Mouse (Mus musculus): ENCODE data around the gene Ern1. TPM values are rescaled to one million over a fixed set of nuclear protein-coding genes. Genes with fewer than 3 reads are reported as not detected.

The Ern1 gene
- total and polyA plus RNA-seq, 2 experiments, result 18.2 to 52.8 TPM

DNA sequence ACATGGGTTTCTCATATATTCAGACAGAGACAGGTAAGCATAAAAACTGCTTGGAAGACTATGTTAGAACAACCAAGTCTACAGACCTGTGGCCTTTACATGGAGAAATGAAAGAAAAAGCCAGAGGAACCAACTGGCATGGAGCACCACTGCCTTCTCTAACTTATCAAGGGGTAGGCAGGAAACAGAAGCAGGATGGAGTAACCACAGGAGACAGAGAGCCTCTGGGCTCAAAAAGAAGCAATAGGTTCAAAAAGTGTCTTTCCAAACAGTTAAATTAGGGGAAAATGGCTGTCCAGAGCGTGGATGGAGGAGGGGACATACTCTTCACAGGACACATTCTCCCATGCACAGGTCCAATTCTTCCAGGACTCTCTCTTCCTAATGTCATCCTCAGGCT is 16.0 kb downstream of the Ern1 start:
- Histone ChIP-seq H3K27ac (replicated peaks; ENCODE audit: insufficient read depth, low read depth, low read length) (no peak overlapping the region), H3K9ac (ENCODE audit: low read depth, low read length) (no peak overlapping the region), H3K4me1 (ENCODE audit: control insufficient read depth, insufficient read depth, low read length) (peaks cover 41% of the 10 kb centered on the region), H3K36me3 (ENCODE audit: control insufficient read depth, insufficient read depth, low read length) (peaks cover 3% of the 10 kb centered on the region; the same call in 1 of the 2 replicates), H3K27me3 (ENCODE audit: control insufficient read depth, insufficient read depth, low read length) (no peaks in the 10 kb centered on the region), H3K79me2 (ENCODE audit: control insufficient read depth, insufficient read depth, low read length) (peaks cover 60% of the 10 kb centered on the region), H3K4me3 (ENCODE audit: insufficient read depth, low read depth, low read length) (no peak overlapping the region)
- no peak for TF ChIP-seq CTCF (IDR thresholded peaks at IDR 0.05; ENCODE audit: low read depth, low read length)
- TF ChIP-seq POLR2A (IDR thresholded peaks at IDR 0.05; ENCODE audit: extremely low read depth, insufficient read depth, low read length), result no peak
- no peak for DNase-seq (ENCODE audit: extremely low read depth, low read depth, low spot score)
- WGBS, result 100% methylated on average over 1 of the region's 1 CpGs

DNA sequence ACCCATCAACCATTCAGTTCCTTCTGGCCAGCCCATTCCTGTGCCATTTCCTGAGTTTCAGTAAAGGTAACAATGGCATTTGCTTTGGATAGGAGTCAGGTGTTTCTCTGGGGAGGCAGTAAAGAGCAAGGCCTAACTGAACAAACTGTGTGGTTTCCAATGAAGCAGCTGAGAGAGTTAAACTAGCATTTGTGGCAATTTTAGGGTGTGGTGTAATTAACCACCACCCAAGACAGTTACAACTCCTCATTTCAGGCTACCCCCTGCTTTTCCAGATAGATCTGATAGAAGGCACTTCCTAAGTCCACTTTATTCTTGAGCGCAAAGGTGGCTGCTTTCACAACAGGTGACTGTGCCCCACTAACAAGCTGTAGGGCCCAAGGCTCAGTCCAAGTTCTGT is 19.1 kb downstream of the Ern1 start:
- no peaks in the 10 kb centered on the region for H3K27me3 ChIP-seq (ENCODE audit: control insufficient read depth, insufficient read depth, low read length)
- no peak for TF ChIP-seq POLR2A (IDR thresholded peaks at IDR 0.05; ENCODE audit: extremely low read depth, insufficient read depth, low read length)
- TF ChIP-seq CTCF (IDR thresholded peaks at IDR 0.05; ENCODE audit: low read depth, low read length), result no peak
- no peak for DNase-seq (ENCODE audit: extremely low read depth, low read depth, low spot score)
- H3K4me3 ChIP-seq (ENCODE audit: insufficient read depth, low read depth, low read length), result no peak overlapping the region
- H3K79me2 ChIP-seq (ENCODE audit: control insufficient read depth, insufficient read depth, low read length), result peaks cover 60% of the 10 kb centered on the region
- peaks cover 49% of the 10 kb centered on the region for H3K4me1 ChIP-seq (ENCODE audit: control insufficient read depth, insufficient read depth, low read length)
- H3K9ac ChIP-seq (ENCODE audit: low read depth, low read length), result no peak overlapping the region
- H3K36me3 ChIP-seq (ENCODE audit: control insufficient read depth, insufficient read depth, low read length), result no peaks in the 10 kb centered on the region
- H3K27ac ChIP-seq (replicated peaks; ENCODE audit: insufficient read depth, low read depth, low read length), result peak overlapping the region; percentile 51; the same call in 1 of the 2 replicates
- 44% methylated on average over 1 of the region's 1 CpGs for WGBS

DNA sequence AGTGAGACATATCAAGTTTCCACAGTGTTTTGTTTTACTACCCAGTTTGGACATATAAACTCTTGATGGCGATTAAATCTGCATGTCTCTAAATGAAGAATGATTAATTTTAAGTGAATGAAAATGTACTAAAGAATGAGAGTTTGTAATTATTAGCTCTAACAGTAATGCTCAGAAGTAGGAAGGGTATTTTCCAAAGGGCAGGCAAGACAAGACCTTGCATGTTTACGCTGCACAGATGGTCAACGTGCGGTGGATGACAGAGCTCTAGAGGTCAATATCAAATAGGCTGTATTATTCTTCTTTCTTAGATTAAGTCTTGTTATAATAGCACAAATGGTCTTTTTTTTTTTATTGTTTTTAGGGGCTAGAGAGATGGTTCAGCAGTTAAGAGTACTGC is 21.7 kb downstream of the Ern1 start:
- Histone ChIP-seq H3K27ac (replicated peaks; ENCODE audit: insufficient read depth, low read depth, low read length) (no peak overlapping the region), H3K4me3 (ENCODE audit: insufficient read depth, low read depth, low read length) (no peak overlapping the region), H3K36me3 (ENCODE audit: control insufficient read depth, insufficient read depth, low read length) (no peaks in the 10 kb centered on the region), H3K9ac (ENCODE audit: low read depth, low read length) (no peak overlapping the region), H3K4me1 (ENCODE audit: control insufficient read depth, insufficient read depth, low read length) (peaks cover 54% of the 10 kb centered on the region), H3K27me3 (ENCODE audit: control insufficient read depth, insufficient read depth, low read length) (no peaks in the 10 kb centered on the region), H3K79me2 (ENCODE audit: control insufficient read depth, insufficient read depth, low read length) (peaks cover 49% of the 10 kb centered on the region)
- 38% methylated on average over 4 of the region's 4 CpGs for WGBS
- TF ChIP-seq POLR2A (IDR thresholded peaks at IDR 0.05; ENCODE audit: extremely low read depth, insufficient read depth, low read length) (no peak), CTCF (IDR thresholded peaks at IDR 0.05; ENCODE audit: low read depth, low read length) (no peak)
- DNase-seq (ENCODE audit: extremely low read depth, low read depth, low spot score), result no peak

DNA sequence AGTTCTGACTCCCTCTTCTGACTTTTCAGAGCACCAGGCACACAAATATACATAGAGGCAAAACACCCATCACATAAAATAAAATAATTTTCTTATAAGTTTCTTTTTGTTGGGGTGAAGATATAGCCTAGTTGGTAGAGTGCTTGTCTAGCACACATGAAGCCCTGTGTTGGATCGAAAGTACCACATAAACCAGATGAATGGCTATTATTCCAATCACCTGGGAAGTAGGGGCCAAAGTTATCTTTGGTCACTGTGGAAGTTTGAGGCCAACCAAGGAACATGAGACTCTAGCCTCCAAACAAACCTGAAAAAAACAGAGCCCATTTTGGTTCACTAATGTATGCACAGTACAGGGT is 22.1 kb downstream of the Ern1 start:
- no peaks in the 10 kb centered on the region for H3K27me3 ChIP-seq (ENCODE audit: control insufficient read depth, insufficient read depth, low read length)
- TF ChIP-seq CTCF (IDR thresholded peaks at IDR 0.05; ENCODE audit: low read depth, low read length), result no peak
- TF ChIP-seq POLR2A (IDR thresholded peaks at IDR 0.05; ENCODE audit: extremely low read depth, insufficient read depth, low read length), result no peak
- no peak for DNase-seq (ENCODE audit: extremely low read depth, low read depth, low spot score)
- 96% methylated on average over 1 of the region's 1 CpGs for WGBS
- no peaks in the 10 kb centered on the region for H3K36me3 ChIP-seq (ENCODE audit: control insufficient read depth, insufficient read depth, low read length)
- H3K4me1 ChIP-seq (ENCODE audit: control insufficient read depth, insufficient read depth, low read length), result peaks cover 51% of the 10 kb centered on the region
- no peak overlapping the region for H3K9ac ChIP-seq (ENCODE audit: low read depth, low read length)
- H3K27ac ChIP-seq (replicated peaks; ENCODE audit: insufficient read depth, low read depth, low read length), result no peak overlapping the region
- no peak overlapping the region for H3K4me3 ChIP-seq (ENCODE audit: insufficient read depth, low read depth, low read length)
- H3K79me2 ChIP-seq (ENCODE audit: control insufficient read depth, insufficient read depth, low read length), result peaks cover 48% of the 10 kb centered on the region

DNA sequence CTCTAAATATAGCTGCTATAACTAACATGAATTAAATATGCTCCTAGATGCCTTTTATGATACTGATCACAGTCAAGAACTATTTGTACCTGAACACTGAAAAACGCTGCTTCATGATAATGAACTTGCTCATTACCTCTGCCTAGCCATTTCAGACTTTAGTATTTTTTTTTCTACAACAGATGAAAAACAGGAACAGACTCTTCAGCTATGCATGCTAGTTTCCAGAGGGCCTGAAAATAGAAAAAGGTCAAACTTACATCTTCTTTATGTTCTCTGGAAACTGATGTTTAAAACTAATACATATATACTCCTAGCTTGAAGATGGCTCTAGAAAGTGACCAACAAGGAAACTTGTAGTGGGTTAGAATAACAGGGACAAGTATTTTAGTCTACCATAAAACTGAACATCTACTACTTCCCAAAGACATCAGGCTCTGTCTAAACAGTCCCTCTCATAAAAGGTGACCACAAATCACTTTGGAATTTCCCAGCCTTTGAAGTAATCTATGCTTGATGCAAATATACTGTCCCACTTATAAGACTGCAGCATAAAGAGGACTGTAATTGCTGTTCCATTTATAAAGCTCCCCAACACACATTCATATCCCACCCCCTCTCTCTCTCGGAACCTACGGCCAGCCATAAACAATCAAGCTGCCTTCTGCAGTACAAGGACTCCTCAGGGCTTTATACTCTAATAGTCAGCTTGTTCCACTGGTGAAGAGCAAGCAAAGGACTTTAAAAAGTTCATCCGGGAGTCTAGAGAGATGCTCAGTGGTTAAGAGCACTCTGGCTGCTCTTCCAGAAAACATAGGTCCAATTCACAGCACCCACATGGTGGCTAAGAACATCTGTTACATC is 22.7 kb downstream of the Ern1 start:
- Histone ChIP-seq H3K27ac (replicated peaks; ENCODE audit: insufficient read depth, low read depth, low read length) (no peak overlapping the region), H3K27me3 (ENCODE audit: control insufficient read depth, insufficient read depth, low read length) (no peaks in the 10 kb centered on the region), H3K9ac (ENCODE audit: low read depth, low read length) (no peak overlapping the region), H3K4me3 (ENCODE audit: insufficient read depth, low read depth, low read length) (no peak overlapping the region), H3K4me1 (ENCODE audit: control insufficient read depth, insufficient read depth, low read length) (peaks cover 51% of the 10 kb centered on the region), H3K79me2 (ENCODE audit: control insufficient read depth, insufficient read depth, low read length) (peaks cover 49% of the 10 kb centered on the region), H3K36me3 (ENCODE audit: control insufficient read depth, insufficient read depth, low read length) (no peaks in the 10 kb centered on the region)
- 86% methylated on average over 4 of the region's 4 CpGs for WGBS
- TF ChIP-seq CTCF (IDR thresholded peaks at IDR 0.05; ENCODE audit: low read depth, low read length), result no peak
- TF ChIP-seq POLR2A (IDR thresholded peaks at IDR 0.05; ENCODE audit: extremely low read depth, insufficient read depth, low read length), result no peak
- DNase-seq (ENCODE audit: extremely low read depth, low read depth, low spot score), result no peak

DNA sequence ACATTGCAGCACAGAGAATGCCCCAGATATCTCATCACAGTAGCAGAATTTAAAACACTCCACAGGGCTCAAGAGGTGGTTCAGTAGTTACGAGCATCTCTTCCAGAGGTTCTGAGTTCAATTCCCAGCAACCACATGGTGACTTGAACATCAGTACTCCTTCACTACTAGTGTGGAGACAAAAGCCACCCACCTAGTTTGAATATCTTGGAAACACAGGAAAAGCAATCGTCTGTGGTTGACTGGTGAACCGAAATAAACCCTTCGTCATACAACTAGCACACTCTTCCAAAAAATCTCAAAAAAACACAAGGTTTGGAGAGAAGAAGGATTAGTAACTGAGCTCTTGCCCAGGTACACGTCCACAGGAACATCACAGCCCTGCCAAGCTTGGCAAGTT is 23.8 kb downstream of the Ern1 start:
- H3K36me3 ChIP-seq (ENCODE audit: control insufficient read depth, insufficient read depth, low read length), result peaks cover 2% of the 10 kb centered on the region; the same call in 1 of the 2 replicates
- peak; percentile 74 for DNase-seq (ENCODE audit: extremely low read depth, low read depth, low spot score)
- H3K9ac ChIP-seq (ENCODE audit: low read depth, low read length), result no peak overlapping the region
- 20% methylated on average over 5 of the region's 5 CpGs for whole genome bisulfite sequencing
- TF ChIP-seq POLR2A (IDR thresholded peaks at IDR 0.05; ENCODE audit: extremely low read depth, insufficient read depth, low read length) (no peak), CTCF (IDR thresholded peaks at IDR 0.05; ENCODE audit: low read depth, low read length) (no peak)
- H3K4me3 ChIP-seq (ENCODE audit: insufficient read depth, low read depth, low read length), result no peak overlapping the region
- H3K27me3 ChIP-seq (ENCODE audit: control insufficient read depth, insufficient read depth, low read length), result no peaks in the 10 kb centered on the region
- H3K27ac ChIP-seq (replicated peaks; ENCODE audit: insufficient read depth, low read depth, low read length), result 0 out of 2 replicates have a peak overlapping the region, but pooled peaks have one; percentile 14
- H3K4me1 ChIP-seq (ENCODE audit: control insufficient read depth, insufficient read depth, low read length), result peaks cover 46% of the 10 kb centered on the region
- peaks cover 46% of the 10 kb centered on the region for H3K79me2 ChIP-seq (ENCODE audit: control insufficient read depth, insufficient read depth, low read length)

Data from liver, adult 2 months (tissue).